Mouse (Mus musculus) gastrocnemius, postnatal 4 days (tissue): ENCODE results near the gene Gm20662. TPM values are rescaled to one million over a fixed set of nuclear protein-coding genes. Genes with fewer than 3 reads are reported as not detected.

Experiments
- DNase-seq, 2 experiments: peaks; one replicate each; pipeline ENCODE4 v3.0.0; 2021 to 2022; ENCODE audit warnings: low spot score in 2 of 2, mixed read lengths in 2 of 2
- total RNA-seq, 2 experiments: library from RNA; stranded (reverse); gene quantifications; 2 replicates each; pipeline ENCODE4 v1.2.3; 2021

Gm20662 gene
- total RNA-seq, 2 experiments from 2014 or later, result 0.32 to 0.86 TPM

- DNase-seq, result no peak
Measured at GRCm38 (mm10) chr9:107974491-107975171, 21.5 kb upstream of the Gm20662 start.

GRCm38 (mm10) chr9:107975399-107976386, 20.5 kb upstream of the Gm20662 start, which contains the start of gene Uba7:
Gene Uba7 (plus strand): TSS chr9:107975505.
- DNase-seq, result no peak

GRCm38 (mm10) chr9:107978815-107979214, 17.3 kb upstream of the Gm20662 start:
- no peak for DNase-seq

- no peak for DNase-seq
Measured at GRCm38 (mm10) chr9:107981684-107982605, 14.2 kb upstream of the Gm20662 start.

GRCm38 (mm10) chr9:107982681-107983346, 13.3 kb upstream of the Gm20662 start, which contains the start of gene Gm20661:
Gene Gm20661 (plus strand): TSS chr9:107983058.
- DNase-seq, result peak; percentile 69 to 83

GRCm38 (mm10) chr9:107983421-107983890, 12.7 kb upstream of the Gm20662 start:
- DNase-seq, result peak; percentile 66 to 85

- no peak for DNase-seq
Measured at GRCm38 (mm10) chr9:107984052-107984753, 11.9 kb upstream of the Gm20662 start.

- no peak for DNase-seq
Measured at GRCm38 (mm10) chr9:107984754-107985055, 11.4 kb upstream of the Gm20662 start.

GRCm38 (mm10) chr9:107985131-107986119, 10.7 kb upstream of the Gm20662 start, which contains the start of gene Inka1:
Gene Inka1 (minus strand): TSS chr9:107985879.
- DNase-seq, result peak; percentile 91 to 94

- peak; percentile 74 to 86 for DNase-seq
Measured at GRCm38 (mm10) chr9:107986376-107986775, 9.8 kb upstream of the Gm20662 start.

GRCm38 (mm10) chr9:107987950-107988349, 8.2 kb upstream of the Gm20662 start:
- no peak for DNase-seq

- no peak for DNase-seq
Measured at GRCm38 (mm10) chr9:107992197-107992596, 4.0 kb upstream of the Gm20662 start, which contains the start of gene Cdhr4. Gene Cdhr4 (plus strand): TSS chr9:107992497.

GRCm38 (mm10) chr9:107993013-107993412, 3.1 kb upstream of the Gm20662 start:
- no peak for DNase-seq

- no peak for DNase-seq
Measured at GRCm38 (mm10) chr9:107994464-107994863, 1.7 kb upstream of the Gm20662 start.

- DNase-seq, result no peak
Measured at GRCm38 (mm10) chr9:107995513-107995912, 636 bp upstream of the Gm20662 start.

GRCm38 (mm10) chr9:108001922-108002770, 6.0 kb downstream of the Gm20662 start, which contains the start of gene Ip6k1:
Gene Ip6k1 (plus strand): TSS chr9:108002501.
- DNase-seq, result peak; percentile 99 to 100
